Mouse (Mus musculus) thymus, postnatal 0 days (tissue): ENCODE data around the gene Zfp668. TPM values are rescaled to one million over a fixed set of nuclear protein-coding genes. Genes with fewer than 3 reads are reported as not detected.
"Not testable (repeated sequence)": the region's sequence is repeated elsewhere in the genome, so short reads cannot be mapped to it uniquely, and the experiment has no call there.

Experiments
- DNase-seq: peaks from one replicate; pipeline ENCODE4 v3.0.0-alpha.2; 2015; ENCODE audit warnings: low spot score
- polyA plus RNA-seq: library from polyadenylated mRNA; unstranded; fragments of >200 nt; fragmentation: Nextera tagmentation; extraction: Ambion mirVana; gene quantifications from 2 replicates; pipeline ENCODE4 v1.2.1, GENCODE M21; 2015

Gene Zfp668
- polyA plus RNA-seq, 1 experiment from 2014 or later: 26.2 TPM

GRCm38 (mm10) chr7:127842001-127842718, 34.5 kb downstream of the Zfp668 start:
- peak; percentile 79 for DNase-seq

GRCm38 (mm10) chr7:127841340-127842000, 35.2 kb downstream of the Zfp668 start:
- DNase-seq: peak; percentile 91

DNA sequence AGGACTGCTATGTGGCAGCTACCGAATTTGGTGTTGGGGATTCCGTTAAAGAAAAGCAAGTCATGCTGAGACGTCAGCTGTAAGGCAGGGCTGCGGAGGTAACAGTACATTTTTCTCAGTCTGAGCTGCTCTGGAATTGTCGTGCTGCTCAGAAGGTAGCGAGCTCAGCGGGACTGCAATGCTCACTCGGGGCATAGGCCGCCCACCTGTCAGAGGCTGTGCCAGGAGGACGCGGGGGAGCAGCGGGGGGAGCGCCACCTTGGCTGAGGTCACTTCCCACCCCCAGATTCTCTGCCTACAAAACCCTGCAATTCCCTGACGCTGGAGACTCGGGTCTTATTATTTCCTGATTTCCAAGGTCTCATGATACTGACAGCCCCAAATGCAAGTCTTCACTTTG, 35.7 kb downstream of the Zfp668 start:
- DNase-seq: peak; percentile 63

GRCm38 (mm10) chr7:127840031-127840430, 36.6 kb downstream of the Zfp668 start:
- DNase-seq: not testable (repeated sequence)

DNA sequence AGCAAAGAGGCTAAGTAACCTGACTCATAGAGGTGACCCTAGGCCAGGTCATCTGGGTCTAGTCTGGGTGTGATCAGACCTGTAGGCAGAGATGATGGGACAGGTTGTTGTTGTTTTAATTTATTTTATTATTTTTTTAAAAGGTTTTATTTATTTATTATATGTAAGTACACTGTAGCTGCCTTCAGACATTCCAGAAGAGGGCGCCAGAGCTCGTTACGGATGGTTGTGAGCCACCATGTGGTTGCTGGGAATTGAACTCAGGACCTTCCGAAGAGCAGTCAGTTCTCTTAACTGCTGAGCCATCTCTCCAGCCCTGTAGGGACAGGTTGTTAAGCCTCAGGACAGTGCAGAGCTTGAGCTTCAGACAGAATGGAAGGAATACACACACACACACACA, 38.8 kb downstream of the Zfp668 start:
- DNase-seq: not testable (repeated sequence)

DNA sequence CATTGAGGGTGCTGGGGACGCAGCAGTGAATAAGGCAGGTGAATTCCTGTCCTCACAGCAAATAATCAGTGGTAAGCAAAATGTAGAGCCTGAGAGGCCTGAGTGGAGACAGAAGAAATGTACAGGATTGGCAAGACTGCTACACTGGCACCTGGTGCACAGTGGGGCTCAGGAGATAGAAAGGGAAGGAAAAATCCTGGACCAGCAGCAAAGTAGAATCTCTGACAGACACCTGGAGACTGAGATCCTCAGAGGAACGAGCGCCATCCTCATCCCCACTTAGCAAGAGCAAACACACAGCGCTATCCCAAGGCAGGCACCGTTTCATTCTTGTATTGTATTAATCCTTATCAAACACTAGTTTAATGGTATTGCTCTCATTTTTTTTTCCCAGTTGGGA, 39.2 kb downstream of the Zfp668 start:
- DNase-seq: no peak

DNA sequence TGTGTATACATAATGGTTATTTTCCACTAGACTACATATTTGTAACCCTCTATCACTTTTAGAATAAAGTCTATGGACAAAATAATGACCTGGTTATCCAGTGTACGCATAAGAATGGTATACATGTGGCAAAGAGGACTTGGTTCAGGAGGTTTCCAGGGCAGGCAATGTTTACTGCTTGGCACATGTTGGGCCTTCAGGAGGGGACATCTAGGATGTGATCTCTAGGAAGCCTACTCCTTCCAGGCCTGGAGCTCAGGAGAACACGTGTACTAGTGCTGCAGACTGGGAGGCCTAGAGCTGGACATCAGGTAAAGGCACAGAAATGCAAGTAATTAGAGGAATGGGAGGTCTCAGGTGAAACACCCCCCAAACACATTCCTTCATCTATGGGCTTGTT, 41.1 kb downstream of the Zfp668 start:
- DNase-seq: no peak

DNA sequence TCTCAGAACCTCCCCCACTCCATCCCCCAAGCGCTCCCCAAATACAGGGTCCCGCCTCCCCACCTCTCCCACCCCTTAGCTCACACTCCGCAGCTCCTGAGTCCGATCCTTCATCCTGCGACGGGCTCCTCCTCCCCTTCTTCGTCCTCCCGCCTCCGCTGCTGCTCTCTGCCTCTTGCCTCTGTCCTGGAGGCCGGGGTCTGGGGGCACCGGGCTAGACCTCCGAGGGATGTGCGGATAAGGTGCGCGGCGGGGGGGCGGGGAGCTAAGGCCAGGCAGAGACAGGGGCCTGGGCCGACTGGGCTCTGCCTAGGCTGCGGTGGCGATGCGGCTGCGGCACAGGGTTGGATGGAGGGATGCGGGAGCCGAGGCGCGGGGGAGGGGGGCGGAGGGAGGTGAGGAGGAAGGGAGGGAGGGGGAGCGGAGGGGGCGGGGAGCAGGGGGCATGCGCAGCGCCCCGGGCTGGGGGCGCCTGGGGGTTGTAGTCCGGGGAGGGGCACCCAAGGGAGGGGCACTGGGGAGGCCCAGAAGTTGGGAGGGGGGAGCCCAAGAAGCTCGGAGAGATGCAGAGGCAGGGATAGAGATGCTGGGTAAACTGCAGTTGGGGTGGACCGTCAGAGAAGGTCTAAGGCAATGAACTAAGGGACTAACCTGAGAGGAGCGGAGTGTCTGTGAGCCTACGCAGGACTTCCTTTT, 52.3 kb downstream of the Zfp668 start, which contains the start of the genes Stx4a and Stx1b:
Gene Stx4a, plus strand, starts transcription at position 119 of the 696 bp plus-strand sequence.
Gene Stx1b, minus strand, starts transcription at position 374 of the 696 bp plus-strand sequence.
- no peak for DNase-seq

- no peak for DNase-seq
Measured at GRCm38 (mm10) chr7:127823236-127824171, 53.1 kb downstream of the Zfp668 start.

DNA sequence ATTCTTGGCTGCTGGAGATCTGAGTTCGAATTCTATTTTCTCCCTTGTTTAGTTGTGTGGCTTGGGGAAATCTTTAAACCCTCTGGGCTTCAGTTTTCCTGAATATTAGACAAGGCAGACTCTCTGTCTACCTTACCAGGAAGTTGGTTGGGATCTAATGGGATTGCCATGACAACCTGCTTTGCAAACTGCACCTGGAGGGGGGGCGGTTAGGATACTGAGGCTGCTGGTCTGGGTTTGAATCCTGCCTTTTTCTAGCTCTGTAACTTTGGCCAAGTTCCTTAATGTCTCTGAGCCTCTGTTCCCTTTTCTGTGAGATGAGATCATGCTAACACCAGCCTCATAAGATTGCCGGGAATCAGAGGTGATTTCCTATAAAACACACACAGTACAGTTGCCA, 54.1 kb downstream of the Zfp668 start:
- no peak for DNase-seq

- no peak for DNase-seq
Measured at GRCm38 (mm10) chr7:127820836-127821509, 55.7 kb downstream of the Zfp668 start.

GRCm38 (mm10) chr7:127817776-127818175, 58.9 kb downstream of the Zfp668 start:
- no peak for DNase-seq

DNA sequence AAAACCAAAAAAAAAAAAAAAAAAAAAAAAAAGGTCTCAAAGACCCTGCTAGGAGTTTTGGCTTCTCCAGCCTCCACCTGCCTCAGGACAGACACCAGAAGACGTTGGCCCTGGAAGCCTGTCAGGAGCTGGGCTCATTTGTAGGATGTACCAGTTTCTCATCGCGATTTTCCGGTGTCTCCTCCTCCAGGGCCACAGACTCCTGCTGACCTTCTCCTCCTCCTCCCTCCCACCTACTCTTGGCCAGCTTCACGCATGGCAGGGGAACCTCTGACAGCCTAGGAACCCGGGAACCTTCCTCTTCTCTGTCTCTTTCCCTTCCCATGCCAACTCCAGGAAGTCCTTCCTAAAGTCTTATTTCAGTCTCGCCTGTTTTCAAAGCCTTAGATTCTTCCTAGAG, 59.6 kb downstream of the Zfp668 start:
- no peak for DNase-seq

- DNase-seq: peak; percentile 76
Measured at GRCm38 (mm10) chr7:127815954-127816821, 60.4 kb downstream of the Zfp668 start.

DNA sequence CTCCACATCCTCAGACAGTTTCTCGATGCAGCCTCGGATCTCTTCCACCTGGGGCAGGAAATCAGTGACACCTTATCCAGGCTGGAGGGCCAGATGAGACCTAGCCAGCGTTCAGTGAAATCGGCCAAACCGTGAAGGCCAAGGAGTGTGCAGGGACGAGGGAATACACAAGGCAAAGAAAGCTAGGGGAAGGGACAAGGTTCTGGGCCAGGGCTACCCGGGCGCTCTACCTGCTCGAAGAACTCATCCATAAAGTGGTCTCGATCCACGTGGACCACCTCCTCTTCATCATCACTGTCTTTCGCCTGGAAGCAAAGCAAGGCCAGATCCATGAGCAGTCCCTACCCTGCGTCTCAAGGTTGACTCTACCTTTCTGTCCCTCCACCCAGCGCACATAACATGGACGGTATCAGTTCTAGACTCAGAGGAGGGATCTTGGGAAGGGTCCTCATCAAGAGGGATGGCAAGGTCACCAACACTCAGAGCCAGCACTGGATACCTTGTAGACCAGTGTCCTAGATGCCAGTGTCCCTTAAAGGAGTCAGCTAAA, 61.4 kb downstream of the Zfp668 start:
- no peak for DNase-seq

DNA sequence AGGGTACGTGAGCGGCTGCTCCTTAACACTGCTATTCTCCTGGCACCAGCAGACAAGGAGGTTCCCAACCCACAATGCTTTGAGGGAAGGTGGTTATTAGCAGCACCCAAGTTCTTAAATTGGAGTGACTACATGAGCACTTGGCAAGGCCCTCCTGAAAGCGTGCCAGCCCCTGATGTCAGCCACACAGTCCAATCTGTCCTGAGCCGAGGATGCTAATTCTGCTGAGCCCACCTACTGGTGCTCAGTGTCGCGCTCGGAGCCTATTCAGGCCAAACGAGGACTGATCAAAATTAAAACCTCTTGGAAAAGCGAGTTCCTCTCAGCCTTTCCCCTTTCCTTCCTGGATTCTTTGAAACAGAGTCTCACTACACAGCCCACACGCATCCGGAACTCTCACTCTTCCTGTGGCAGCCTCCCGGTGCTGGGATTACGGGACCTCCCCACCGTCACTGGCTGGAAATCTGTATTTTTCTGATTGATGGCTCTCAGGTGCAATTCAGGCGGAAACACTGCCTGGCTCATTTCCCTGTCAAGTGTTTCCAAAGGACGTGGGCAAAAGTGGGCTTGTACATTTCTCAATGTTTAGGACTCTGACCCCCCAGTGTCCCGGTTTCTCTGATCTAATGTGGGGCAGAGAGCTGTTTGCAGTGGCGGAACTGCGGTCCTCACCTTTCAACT, 62.2 kb downstream of the Zfp668 start:
- DNase-seq: no peak

DNA sequence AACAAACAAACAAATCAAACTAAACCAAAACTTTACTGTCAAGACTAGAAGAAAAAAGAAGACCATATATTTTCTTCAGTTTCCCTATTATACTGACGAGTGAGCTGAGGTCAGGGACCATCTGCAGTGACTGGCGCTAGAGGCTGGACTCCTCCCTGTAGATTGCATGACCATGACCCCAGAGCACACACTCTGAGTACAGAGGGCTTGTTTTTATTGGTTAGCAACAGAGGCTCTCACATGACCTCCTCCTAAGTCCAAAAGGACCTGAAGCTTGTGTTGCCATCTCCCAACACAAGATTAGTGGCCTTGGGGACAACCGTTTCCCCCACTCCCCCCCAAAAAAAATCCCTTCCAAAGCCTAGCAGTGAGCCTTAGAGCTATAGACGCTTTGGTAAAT, 62.8 kb downstream of the Zfp668 start:
- no peak for DNase-seq
